Mouse (Mus musculus) cerebellum, adult 2 months (tissue): ENCODE results near the gene Plxdc1.

Source experiments
- CTCF ChIP-seq: fragments of 200-500 bp; IDR thresholded peaks from 2 replicates; pipeline ENCODE4 v1.5.1; 2011; ENCODE audit warnings: low read depth, mild to moderate bottlenecking, control low read depth, low read length, moderate library complexity, borderline replicate concordance; ENCODE audit not compliant: insufficient read depth
- POLR2A ChIP-seq: fragments of 200-500 bp; IDR thresholded peaks from 2 replicates; pipeline ENCODE4 v1.6.1; 2011; ENCODE audit warnings: low read length, control low read depth, borderline replicate concordance; ENCODE audit not compliant: insufficient read depth

DNA sequence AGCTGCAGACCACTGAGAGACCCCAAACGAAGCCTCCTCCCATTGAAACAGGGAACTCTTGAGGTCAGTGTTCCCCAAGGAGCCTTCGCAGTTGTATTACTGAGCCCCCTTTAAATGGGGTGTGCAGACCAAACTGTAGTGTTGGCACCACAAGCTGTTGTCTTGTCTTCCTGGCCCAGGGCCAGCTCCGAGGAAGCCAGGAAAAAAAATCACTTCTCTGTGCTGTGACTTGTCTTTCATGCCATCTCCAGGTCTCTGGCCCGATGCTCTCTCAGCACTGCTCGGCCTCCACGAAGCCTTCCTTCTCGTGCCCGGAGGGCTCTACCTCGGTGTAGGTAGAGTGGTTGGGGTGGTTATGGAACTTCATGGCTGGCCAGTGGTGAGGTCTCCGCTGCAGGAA lies 62.0 kb downstream of the Plxdc1 start:
- TF ChIP-seq POLR2A (no peak), CTCF (no peak)
